In the genomic region with DNA sequence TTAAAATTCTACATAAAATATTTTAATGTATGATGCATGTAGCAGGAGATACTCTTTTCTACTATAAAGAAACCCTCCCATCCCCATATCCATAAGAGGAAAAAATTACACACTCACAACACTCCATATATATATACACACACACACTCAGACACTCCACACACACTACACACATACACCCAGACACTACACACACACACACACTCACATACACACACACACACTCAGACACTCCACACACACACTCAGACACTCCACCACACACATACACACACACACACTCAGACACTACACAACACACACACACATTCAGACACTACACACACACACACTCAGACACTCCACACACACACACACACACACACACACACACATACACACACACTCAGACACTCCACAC, we compare ENCODE assay signal across 15 mouse cellular contexts.
DNase-seq lines count a peak whose midpoint lies in the region; ATAC-seq and TF ChIP-seq lines count a peak whose summit lies in the region.
"Had no signal": no experiment of that assay in that cellular context is flagged by ENCODE, and none has a peak within 500 bp of the region (broad histone marks: within the 10 kb centered on the region; RNA-seq: fewer than 3 reads in every experiment).

No protein-coding gene starts in this region.

- no peak overlapping the region for H3K9ac ChIP-seq in kidney, embryonic 14.5 days (ENCODE audit: low read depth, low read length)
- no peak overlapping the region for H3K9ac ChIP-seq in forebrain, embryonic 11.5 days (ENCODE audit: low read length)
- H3K9ac ChIP-seq in hindbrain, embryonic 13.5 days, result no peak overlapping the region
- no peak overlapping the region for H3K9ac ChIP-seq in liver, embryonic 12.5 days
- H3K9ac ChIP-seq: embryonic facial prominence, embryonic 15.5 days; limb, embryonic 15.5 days had no signal

- 0 out of 2 replicates have a peak, but pooled peaks have one; percentile 14 for ATAC-seq in kidney, embryonic 14.5 days (ENCODE audit: low FRiP score, low TSS enrichment)
- ATAC-seq in forebrain, embryonic 11.5 days (replicated peaks; ENCODE audit: low FRiP score), result peak; percentile 48
- ATAC-seq in hindbrain, embryonic 13.5 days (ENCODE audit: low FRiP score), result peak; percentile 32; the same call in 1 of the 2 replicates
- no peak for ATAC-seq in liver, embryonic 12.5 days

- TF ChIP-seq POLR2A in myocyte (IDR thresholded peaks at IDR 0.05; ENCODE audit: insufficient read length, low read depth), result peak; percentile 29

- H3K79me2 ChIP-seq in myocyte (ENCODE audit: control insufficient read depth, insufficient read depth), result no peaks in the 10 kb centered on the region

- H3K4me2 ChIP-seq in kidney, embryonic 14.5 days (replicated peaks; ENCODE audit: low read depth, low read length), result no peak overlapping the region
- no peak overlapping the region for H3K4me2 ChIP-seq in forebrain, embryonic 11.5 days (ENCODE audit: low read depth, low read length, severe bottlenecking)
- H3K4me2 ChIP-seq in hindbrain, embryonic 13.5 days, result no peak overlapping the region
- H3K4me2 ChIP-seq in myocyte (ENCODE audit: low read depth), result no peak overlapping the region
- H3K4me2 ChIP-seq in liver, embryonic 12.5 days, result no peak overlapping the region
- H3K4me2 ChIP-seq: embryonic facial prominence, embryonic 15.5 days; limb, embryonic 15.5 days had no signal

- H3K36me3 ChIP-seq in kidney, embryonic 14.5 days (ENCODE audit: control insufficient read depth, insufficient read depth, low read length), result peaks cover 28% of the 10 kb centered on the region; the same call in 1 of the 2 replicates
- no peaks in the 10 kb centered on the region for H3K36me3 ChIP-seq in forebrain, embryonic 11.5 days (ENCODE audit: control insufficient read depth, insufficient read depth, low read length)
- no peaks in the 10 kb centered on the region for H3K36me3 ChIP-seq in hindbrain, embryonic 13.5 days
- peaks cover 5% of the 10 kb centered on the region for H3K36me3 ChIP-seq in myocyte (ENCODE audit: control insufficient read depth, insufficient read depth)
- no peaks in the 10 kb centered on the region for H3K36me3 ChIP-seq in liver, embryonic 12.5 days
- H3K36me3 ChIP-seq: embryonic facial prominence, embryonic 15.5 days; limb, embryonic 15.5 days had no signal

- no peak overlapping the region for H3K27ac ChIP-seq in kidney, embryonic 14.5 days (ENCODE audit: low read depth, low read length)
- peak overlapping the region; percentile 55; the same call in 1 of the 2 replicates for H3K27ac ChIP-seq in forebrain, embryonic 11.5 days (ENCODE audit: low read depth, low read length)
- H3K27ac ChIP-seq in hindbrain, embryonic 13.5 days, result peak overlapping the region; percentile 84
- H3K27ac ChIP-seq in liver, embryonic 12.5 days, result no peak overlapping the region
- H3K27ac ChIP-seq: embryonic facial prominence, embryonic 15.5 days; layer of hippocampus, adult 2 months; limb, embryonic 15.5 days had no signal

- peaks cover 9% of the 10 kb centered on the region; the same call in 1 of the 2 replicates for H3K4me1 ChIP-seq in kidney, embryonic 14.5 days (ENCODE audit: control insufficient read depth, insufficient read depth, low read length)
- 0 out of 2 replicates have a peak, but pooled peaks cover 2% of the 10 kb centered on the region for H3K4me1 ChIP-seq in forebrain, embryonic 11.5 days (replicated peaks; ENCODE audit: control insufficient read depth, insufficient read depth, low read length)
- H3K4me1 ChIP-seq in hindbrain, embryonic 13.5 days (replicated peaks), result peaks cover 48% of the 10 kb centered on the region
- H3K4me1 ChIP-seq in liver, embryonic 12.5 days, result no peaks in the 10 kb centered on the region
- H3K4me1 ChIP-seq: limb, embryonic 15.5 days had no signal

- H3ac ChIP-seq in myocyte (ENCODE audit: control insufficient read depth, insufficient read length), result no peak overlapping the region

- no peak overlapping the region for H3K4me3 ChIP-seq in kidney, embryonic 14.5 days (ENCODE audit: low read length)
- no peak overlapping the region for H3K4me3 ChIP-seq in forebrain, embryonic 11.5 days (ENCODE audit: low read depth, low read length)
- H3K4me3 ChIP-seq in hindbrain, embryonic 13.5 days, result no peak overlapping the region
- no peak overlapping the region for H3K4me3 ChIP-seq in myocyte
- no peak overlapping the region for H3K4me3 ChIP-seq in liver, embryonic 12.5 days
- H3K4me3 ChIP-seq: embryonic facial prominence, embryonic 15.5 days; layer of hippocampus, adult 2 months; limb, embryonic 15.5 days had no signal

- H3K27me3 ChIP-seq in kidney, embryonic 14.5 days (ENCODE audit: control insufficient read depth, insufficient read depth, low read length), result no peaks in the 10 kb centered on the region
- no peaks in the 10 kb centered on the region for H3K27me3 ChIP-seq in forebrain, embryonic 11.5 days (ENCODE audit: control insufficient read depth, insufficient read depth, low read length)
- H3K27me3 ChIP-seq in hindbrain, embryonic 13.5 days, result no peaks in the 10 kb centered on the region
- no peaks in the 10 kb centered on the region for H3K27me3 ChIP-seq in myocyte (ENCODE audit: control insufficient read depth, insufficient read depth, insufficient read length)
- no peaks in the 10 kb centered on the region for H3K27me3 ChIP-seq in liver, embryonic 12.5 days (replicated peaks)
- H3K27me3 ChIP-seq: embryonic facial prominence, embryonic 15.5 days; limb, embryonic 15.5 days had no signal

- no peak for DNase-seq in kidney, postnatal 4 days
- DNase-seq in forebrain, embryonic 11.5 days (ENCODE audit: low spot score), result no peak
- no peak for DNase-seq in left cerebral cortex, postnatal 10 days (ENCODE audit: extremely low spot score in 1 of 2, low spot score in 2 of 2)
- DNase-seq in left cerebral cortex, adult 9 months (ENCODE audit: low spot score in 2 of 2), result no peak
- DNase-seq: cerebellum, postnatal 25 days; lung, adult 2 months; right cerebral cortex, postnatal 25 days; thymus, postnatal 36 days had no signal

- H3K9me3 ChIP-seq in kidney, embryonic 14.5 days (ENCODE audit: control insufficient read depth, low read length), result no peaks in the 10 kb centered on the region
- H3K9me3 ChIP-seq in forebrain, embryonic 11.5 days (ENCODE audit: control insufficient read depth, low read length), result no peaks in the 10 kb centered on the region
- no peaks in the 10 kb centered on the region for H3K9me3 ChIP-seq in hindbrain, embryonic 13.5 days
- no peaks in the 10 kb centered on the region for H3K9me3 ChIP-seq in liver, embryonic 12.5 days (replicated peaks)
- H3K9me3 ChIP-seq: embryonic facial prominence, embryonic 15.5 days; limb, embryonic 15.5 days had no signal

- intact Hi-C loops in left cerebral cortex, postnatal 10 days (cut with DNase I), result no loop called here

TF ChIP-seq in myocyte, 11 proteins besides CTCF, POLR2A, EP300 and RAD21:
- no peak for TF ChIP-seq MYOD1 (IDR thresholded peaks at IDR 0.05; ENCODE audit: control insufficient read depth in 1 of 3, insufficient read length in 2 of 3, low read depth in 2 of 3)
- TF ChIP-seq POLR2AphosphoS2 (IDR thresholded peaks at IDR 0.05; ENCODE audit: insufficient read length, low read depth), result peak; percentile 18

Comparison
In these comparisons a context has a peak if more than half of its experiments do, and no peak if none do; other contexts are left out.
1. H3K27ac ChIP-seq: peak in forebrain, embryonic 11.5 days (single experiment) and hindbrain, embryonic 13.5 days (single experiment); none in kidney, embryonic 14.5 days (single experiment) and liver, embryonic 12.5 days (single experiment).